Mouse (Mus musculus) bone marrow, adult 2 months (tissue): Measurements from ENCODE around the gene Gm5148. TPM values are rescaled to one million over a fixed set of nuclear protein-coding genes. Genes with fewer than 3 reads are reported as not detected.

Experiments
- H3K27ac ChIP-seq: fragments of 200-500 bp; 2 replicates; pipeline ENCODE4 v1.5.1; 2012; ENCODE audit warnings: low read depth, mild to moderate bottlenecking, control low read depth, inconsistent platforms, low read length; ENCODE audit not compliant: control insufficient read depth, poor library complexity, insufficient read depth
- H3K4me1 ChIP-seq: fragments of 200-500 bp; 2 replicates; pipeline ENCODE4 v1.6.1; 2011; ENCODE audit warnings: low read length; ENCODE audit not compliant: control insufficient read depth, insufficient read depth
- H3K4me3 ChIP-seq: fragments of 200-500 bp; replicated peaks from 2 replicates; pipeline ENCODE3; 2011; ENCODE audit warnings: mild to moderate bottlenecking, low read depth, low read length, control low read depth; ENCODE audit not compliant: control insufficient read depth
- CTCF ChIP-seq: fragments of 200-500 bp; IDR thresholded peaks from 2 replicates; pipeline ENCODE4 v1.5.1; 2011; ENCODE audit warnings: low read length, control low read depth; ENCODE audit not compliant: control insufficient read depth, insufficient read depth
- POLR2A ChIP-seq: fragments of 200-500 bp; IDR thresholded peaks from 2 replicates; pipeline ENCODE4 v1.6.1; 2011; ENCODE audit warnings: low read depth, mild to moderate bottlenecking, control low read depth, low read length, borderline replicate concordance; ENCODE audit not compliant: control insufficient read depth
- WGBS: fragments of 180-500 bp; shearing (Covaris S2); methylation state at CpG from one replicate; pipeline ENCODE4 v1.1.7; 2018; 5-methylcytosine and 5-hydroxymethylcytosine counted together
- polyA plus RNA-seq: library from polyadenylated mRNA; stranded (reverse); fragments of >200 nt; gene quantifications from 2 replicates; pipeline ENCODE4 v1.2.4, GENCODE M21; 2011; ENCODE audit warnings: low replicate concordance; ENCODE audit not compliant: missing spikeins, insufficient read depth, insufficient read length

Gene Gm5148
- polyA plus RNA-seq, 1 experiment = 2.0 TPM

DNA sequence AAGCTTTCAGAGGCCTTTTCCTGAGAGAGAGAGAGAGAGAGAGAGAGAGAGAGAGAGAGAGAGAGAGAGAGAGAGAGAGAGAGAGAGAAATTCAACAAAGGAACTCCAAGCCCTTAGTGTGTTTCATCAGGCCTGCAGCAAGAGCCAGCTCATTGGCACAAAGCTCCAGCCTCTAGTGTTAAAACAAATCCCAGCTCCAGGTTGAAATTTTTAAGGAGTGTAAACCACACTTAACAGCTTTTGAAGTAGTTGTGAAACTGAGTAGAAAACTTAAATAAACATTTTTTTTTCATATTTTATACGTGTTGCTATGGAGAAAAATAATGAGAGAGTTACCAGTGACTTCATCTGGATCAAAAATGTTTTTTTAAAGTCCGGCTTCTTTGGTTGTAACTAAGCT, 7.3 kb downstream of the Gm5148 start:
- TF ChIP-seq POLR2A = no peak
- TF ChIP-seq CTCF = no peak
- Histone ChIP-seq H3K27ac (no peak overlapping the region), H3K4me1 (peaks cover 3% of the 10 kb centered on the region; the same call in 1 of the 2 replicates), H3K4me3 (no peak overlapping the region)
- WGBS = 77% methylated on average over 2 of the region's 2 CpGs

DNA sequence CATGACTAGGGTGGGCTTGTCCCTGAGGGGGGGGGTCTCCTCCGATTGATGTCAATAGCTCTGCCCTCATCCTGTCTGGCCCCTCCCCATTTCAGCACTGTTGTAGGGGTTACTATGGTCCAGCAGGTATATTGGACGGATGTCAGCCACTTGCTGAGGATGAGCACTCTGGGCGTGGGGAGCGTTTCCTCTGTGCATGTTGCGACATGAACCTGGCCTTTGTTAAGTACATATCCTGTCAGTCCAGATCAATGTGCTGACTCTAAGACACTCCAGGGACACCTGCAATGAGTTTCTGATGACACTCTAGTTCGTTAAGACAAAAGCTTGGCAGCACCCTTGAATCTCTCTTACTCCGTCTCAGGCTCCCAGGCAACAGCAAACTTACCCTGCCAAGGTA, 8.6 kb downstream of the Gm5148 start:
- TF ChIP-seq POLR2A = no peak
- TF ChIP-seq CTCF = no peak
- 58% methylated on average over 7 of the region's 7 CpGs for WGBS
- Histone ChIP-seq H3K4me3 (no peak overlapping the region), H3K27ac (no peak overlapping the region), H3K4me1 (peaks cover 3% of the 10 kb centered on the region; the same call in 1 of the 2 replicates)

DNA sequence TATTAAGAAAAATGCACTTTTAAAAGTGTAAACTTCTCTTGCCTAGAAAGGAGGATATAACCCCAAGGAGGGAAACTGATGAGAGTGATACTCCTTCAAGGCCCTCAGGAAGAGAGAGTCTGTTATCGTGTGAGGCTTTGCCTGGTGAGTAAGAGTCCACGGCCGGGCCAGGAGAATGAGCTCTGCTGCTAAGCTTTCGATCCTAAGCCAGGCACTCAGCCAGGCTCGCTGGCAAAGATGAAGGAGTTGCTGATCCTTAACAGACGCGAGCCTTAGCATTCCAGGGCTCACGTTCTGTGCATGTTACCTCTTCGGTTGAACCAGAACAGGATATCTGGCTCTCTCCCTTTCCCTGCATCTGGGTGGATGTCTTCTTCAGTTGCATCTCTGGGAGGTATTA, 11.8 kb downstream of the Gm5148 start:
- H3K4me3 ChIP-seq = no peak overlapping the region
- TF ChIP-seq POLR2A = no peak
- TF ChIP-seq CTCF = no peak
- H3K4me1 ChIP-seq = peaks cover 3% of the 10 kb centered on the region; the same call in 1 of the 2 replicates
- no peak overlapping the region for H3K27ac ChIP-seq
- WGBS = 84% methylated on average over 9 of the region's 9 CpGs

DNA sequence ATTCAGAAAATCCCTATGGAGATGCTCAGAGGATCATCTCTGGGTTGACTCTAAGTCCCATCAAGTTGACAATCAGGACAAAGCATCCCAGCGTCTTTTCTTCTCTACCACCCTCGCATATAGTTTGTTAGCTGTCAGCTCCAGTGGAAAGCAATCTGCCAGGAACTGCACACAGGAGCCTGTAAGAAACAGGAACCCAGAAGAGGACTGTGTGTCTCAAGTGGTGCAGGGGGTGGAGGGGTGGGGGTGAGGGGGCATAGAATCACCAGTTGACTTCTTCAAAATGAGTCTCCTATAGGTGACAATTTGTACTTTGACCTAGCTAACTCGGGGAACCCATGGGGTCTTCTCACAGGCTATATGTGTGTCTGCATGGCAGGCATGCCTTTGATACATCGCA, 12.7 kb downstream of the Gm5148 start:
- Histone ChIP-seq H3K27ac (no peak overlapping the region), H3K4me1 (peaks cover 3% of the 10 kb centered on the region; the same call in 1 of the 2 replicates), H3K4me3 (no peak overlapping the region)
- TF ChIP-seq CTCF = no peak
- no peak for TF ChIP-seq POLR2A
- 29% methylated on average over 4 of the region's 4 CpGs for WGBS

DNA sequence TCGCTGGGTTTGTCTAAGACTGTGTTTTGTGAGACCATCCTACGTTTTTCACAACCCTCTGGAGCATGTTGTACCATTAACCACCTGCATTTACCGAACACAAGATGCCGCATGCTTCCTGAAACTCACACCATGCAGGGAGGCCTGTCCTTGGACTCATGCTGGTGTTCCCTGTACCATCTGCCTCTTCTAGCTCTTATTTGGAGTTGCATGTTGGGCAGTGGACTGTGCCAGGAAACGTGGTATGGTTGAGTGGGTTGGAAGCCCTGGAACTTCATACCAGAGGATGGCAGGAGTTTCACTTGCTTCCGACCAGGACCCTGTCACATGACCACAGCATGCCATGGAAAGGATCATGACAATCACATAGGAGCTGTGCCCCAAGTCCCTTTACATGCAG, 16.5 kb downstream of the Gm5148 start:
- no peaks in the 10 kb centered on the region; the same call in 1 of the 2 replicates for H3K4me1 ChIP-seq
- no peak overlapping the region for H3K4me3 ChIP-seq
- no peak overlapping the region for H3K27ac ChIP-seq
- TF ChIP-seq CTCF = no peak
- TF ChIP-seq POLR2A = no peak
- WGBS = 83% methylated on average over 6 of the region's 6 CpGs

DNA sequence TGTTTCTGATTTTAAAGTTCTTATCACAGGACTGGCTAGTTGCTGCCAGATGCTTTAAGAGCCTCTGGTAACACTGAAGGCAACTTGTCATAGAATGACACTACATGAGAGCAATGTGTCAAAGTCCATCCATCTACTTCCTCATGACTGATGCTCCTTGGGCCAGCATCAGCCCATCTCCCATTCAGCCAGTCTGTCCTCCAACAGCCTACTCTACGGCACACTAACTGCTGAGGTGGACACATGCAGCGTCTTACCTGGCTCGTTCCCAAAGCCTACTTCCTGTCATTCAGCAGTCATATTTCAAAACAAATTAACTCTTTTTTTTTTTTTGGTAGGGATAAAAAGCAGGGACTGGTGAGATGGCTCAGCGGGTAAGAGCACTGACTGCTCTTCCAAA, 17.9 kb downstream of the Gm5148 start:
- H3K4me1 ChIP-seq = no peaks in the 10 kb centered on the region
- H3K4me3 ChIP-seq = no peak overlapping the region
- no peak overlapping the region for H3K27ac ChIP-seq
- TF ChIP-seq CTCF (no peak), POLR2A (no peak)
- WGBS = 28% methylated on average over 4 of the region's 4 CpGs

DNA sequence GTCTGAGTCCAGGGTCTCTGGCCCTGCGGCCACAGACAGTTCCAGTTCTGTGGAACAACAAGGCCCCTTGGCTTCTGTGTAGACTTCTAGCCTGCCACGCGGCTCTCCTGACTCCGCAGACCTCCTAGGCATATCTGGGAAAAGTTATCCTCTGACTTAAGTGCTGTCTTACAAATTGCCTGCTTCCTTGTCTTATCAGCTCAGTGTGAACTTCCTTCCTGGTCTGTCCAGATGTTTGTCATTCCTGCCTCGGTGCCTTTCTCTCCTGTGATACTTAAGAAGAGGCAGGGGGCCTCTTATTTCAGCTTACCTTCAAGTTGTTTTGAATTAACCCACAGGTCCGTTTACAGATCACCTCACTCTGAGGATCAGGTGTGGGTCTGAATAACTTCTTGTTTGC, 18.9 kb downstream of the Gm5148 start:
- no peak for TF ChIP-seq CTCF
- no peak for TF ChIP-seq POLR2A
- no peak overlapping the region for H3K27ac ChIP-seq
- 51% methylated on average over 6 of the region's 6 CpGs for WGBS
- no peak overlapping the region for H3K4me3 ChIP-seq
- no peaks in the 10 kb centered on the region for H3K4me1 ChIP-seq

DNA sequence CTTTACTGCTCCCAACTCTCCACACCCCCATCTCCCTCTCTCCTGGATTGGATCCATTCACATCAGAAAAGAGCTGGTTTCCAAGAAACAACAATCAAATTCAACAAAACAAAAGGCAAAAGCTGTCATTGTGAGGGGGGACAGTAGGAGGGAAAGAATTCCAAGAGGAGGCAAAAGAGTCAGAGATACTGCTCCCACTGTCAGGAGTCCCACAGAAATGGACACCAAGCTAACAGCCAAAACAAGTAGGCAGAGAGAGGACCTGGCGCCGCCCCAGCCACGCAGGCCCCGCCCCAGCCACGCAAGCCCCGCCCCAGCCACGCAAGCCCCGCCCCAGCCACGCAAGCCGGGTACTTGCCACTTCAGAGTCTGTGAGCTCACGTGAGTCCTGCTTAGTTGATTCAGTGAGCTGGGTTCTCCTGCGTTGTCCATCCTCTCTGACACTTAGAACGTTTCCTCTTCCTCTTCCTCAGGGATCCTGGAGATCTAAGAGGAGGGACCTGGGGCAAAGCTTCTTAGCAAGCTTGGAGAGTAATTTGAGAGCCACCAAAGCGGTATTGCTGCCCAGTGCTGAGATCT, 19.5 kb downstream of the Gm5148 start:
- Histone ChIP-seq H3K4me3 (no peak overlapping the region), H3K4me1 (no peaks in the 10 kb centered on the region), H3K27ac (no peak overlapping the region)
- TF ChIP-seq CTCF (no peak), POLR2A (no peak)
- WGBS = 46% methylated on average over 14 of the region's 14 CpGs

DNA sequence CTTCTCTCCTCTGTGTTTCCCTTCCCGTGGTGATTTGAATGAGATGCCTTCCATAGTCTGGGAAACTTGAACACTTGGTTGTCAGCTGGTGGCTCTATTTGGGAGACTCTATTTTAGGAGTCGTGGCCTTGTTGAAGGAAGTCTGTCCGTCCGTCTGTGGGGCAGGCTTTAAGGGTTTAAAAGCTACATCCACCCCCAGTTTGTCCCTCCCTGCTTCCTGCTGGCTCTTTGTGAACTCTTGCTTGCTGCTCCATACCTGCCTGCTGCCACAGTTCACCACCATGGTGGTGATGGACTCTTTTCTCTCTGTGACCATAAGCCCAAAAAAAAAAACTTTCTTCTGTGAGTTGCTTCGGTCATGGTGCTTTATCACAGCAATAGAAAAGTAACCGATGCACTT, 21.2 kb downstream of the Gm5148 start:
- no peaks in the 10 kb centered on the region for H3K4me1 ChIP-seq
- no peak overlapping the region for H3K4me3 ChIP-seq
- no peak overlapping the region for H3K27ac ChIP-seq
- no peak for TF ChIP-seq CTCF
- no peak for TF ChIP-seq POLR2A
- 82% methylated on average over 6 of the region's 6 CpGs for WGBS
